Mouse (Mus musculus): Measurements from ENCODE around the gene Vill. TPM values are rescaled to one million over a fixed set of nuclear protein-coding genes. Genes with fewer than 3 reads are reported as not detected.

Gene Vill
- polyA plus RNA-seq, 1 experiment from 2014 or later = 9.3 TPM

GRCm38 (mm10) chr9:119027337-119027736 is 25.2 kb upstream of the Vill start:
- WGBS (ENCODE audit: insufficient replicate concordance) = 78% methylated on average over 7 of the region's 7 CpGs
- Histone ChIP-seq H3K9ac (replicated peaks) (no peak overlapping the region), H3K4me1 (ENCODE audit: insufficient read depth) (no peaks in the 10 kb centered on the region), H3K27ac (ENCODE audit: low read depth) (no peak overlapping the region), H3K4me2 (ENCODE audit: low read depth, low read length) (no peak overlapping the region), H3K4me3 (ENCODE audit: low read depth, low read length) (no peak overlapping the region), H3K27me3 (ENCODE audit: insufficient read depth, low read length) (no peaks in the 10 kb centered on the region), H3K9me3 (ENCODE audit: low read length) (no peaks in the 10 kb centered on the region), H3K36me3 (replicated peaks; ENCODE audit: insufficient read depth, low read length) (peaks cover 14% of the 10 kb centered on the region; the same call in 1 of the 2 replicates)
- DNase-seq (no peak), ATAC-seq (no peak)
- TF ChIP-seq CTCF (IDR thresholded peaks at IDR 0.05; ENCODE audit: low read depth) (no peak), EP300 (IDR thresholded peaks at IDR 0.05; ENCODE audit: low read depth) (no peak)

GRCm38 (mm10) chr9:119028226-119029195 is 24.1 kb upstream of the Vill start:
- DNase-seq = no peak
- H3K4me3 ChIP-seq (ENCODE audit: low read depth, low read length) = no peak overlapping the region

GRCm38 (mm10) chr9:119029568-119029967 is 23.0 kb upstream of the Vill start:
- H3K4me1 ChIP-seq (ENCODE audit: insufficient read depth) = no peaks in the 10 kb centered on the region
- H3K9me3 ChIP-seq (ENCODE audit: low read length) = no peaks in the 10 kb centered on the region
- H3K4me2 ChIP-seq (ENCODE audit: low read depth, low read length) = no peak overlapping the region
- WGBS (ENCODE audit: insufficient replicate concordance) = 55% methylated on average over 7 of the region's 7 CpGs
- peak; percentile 71 for DNase-seq
- H3K27ac ChIP-seq (ENCODE audit: low read depth) = no peak overlapping the region
- H3K36me3 ChIP-seq (replicated peaks; ENCODE audit: insufficient read depth, low read length) = peaks cover 22% of the 10 kb centered on the region
- no peak for TF ChIP-seq EP300 (IDR thresholded peaks at IDR 0.05; ENCODE audit: low read depth)
- peak; percentile 85 for TF ChIP-seq CTCF (IDR thresholded peaks at IDR 0.05; ENCODE audit: low read depth)
- no peak overlapping the region for H3K4me3 ChIP-seq (ENCODE audit: low read depth, low read length)
- H3K9ac ChIP-seq (replicated peaks) = no peak overlapping the region
- ATAC-seq = 0 out of 2 replicates have a peak, but pooled peaks have one; percentile 44
- no peaks in the 10 kb centered on the region for H3K27me3 ChIP-seq (ENCODE audit: insufficient read depth, low read length)

More at GRCm38 (mm10) chr9:119028226-119029195, 24.1 kb upstream of the Vill start:
- Histone ChIP-seq H3K27me3 (ENCODE audit: insufficient read depth, low read length) (no peaks in the 10 kb centered on the region), H3K36me3 (replicated peaks; ENCODE audit: insufficient read depth, low read length) (peaks cover 20% of the 10 kb centered on the region), H3K9ac (replicated peaks) (no peak overlapping the region), H3K9me3 (ENCODE audit: low read length) (no peaks in the 10 kb centered on the region), H3K4me2 (ENCODE audit: low read depth, low read length) (no peak overlapping the region), H3K27ac (ENCODE audit: low read depth) (no peak overlapping the region), H3K4me1 (ENCODE audit: insufficient read depth) (no peaks in the 10 kb centered on the region)
- TF ChIP-seq EP300 (IDR thresholded peaks at IDR 0.05; ENCODE audit: low read depth) (no peak), CTCF (IDR thresholded peaks at IDR 0.05; ENCODE audit: low read depth) (no peak)
- 79% methylated on average over 27 of the region's 27 CpGs for WGBS (ENCODE audit: insufficient replicate concordance)
- no peak for ATAC-seq

DNA sequence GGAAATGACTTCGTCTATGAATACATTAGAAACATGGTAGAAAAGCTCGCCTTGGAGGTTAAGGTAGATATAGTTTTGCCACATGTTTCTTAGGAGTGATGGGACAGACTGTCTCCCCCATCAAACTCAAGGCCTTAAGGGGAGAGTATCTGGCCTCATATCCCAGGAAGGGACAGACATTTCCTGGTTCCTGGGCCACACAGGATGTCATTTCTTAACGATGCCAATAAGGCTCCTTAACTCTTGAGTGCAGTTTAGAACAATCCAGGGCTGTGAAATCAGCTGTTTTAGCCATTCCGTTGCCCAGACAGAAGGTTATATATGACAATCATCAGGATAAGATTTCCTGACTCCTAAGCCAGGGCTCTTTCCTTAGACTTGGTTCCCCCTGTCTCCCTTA is 21.5 kb upstream of the Vill start:
- H3K9ac ChIP-seq (replicated peaks) = no peak overlapping the region
- WGBS (ENCODE audit: insufficient replicate concordance) = 78% methylated on average over 4 of the region's 4 CpGs
- ATAC-seq (no peak), DNase-seq (no peak)
- no peak overlapping the region for H3K4me3 ChIP-seq (ENCODE audit: low read depth, low read length)
- H3K9me3 ChIP-seq (ENCODE audit: low read length) = no peaks in the 10 kb centered on the region
- H3K4me1 ChIP-seq (ENCODE audit: insufficient read depth) = no peaks in the 10 kb centered on the region
- peaks cover 22% of the 10 kb centered on the region for H3K36me3 ChIP-seq (replicated peaks; ENCODE audit: insufficient read depth, low read length)
- TF ChIP-seq EP300 (IDR thresholded peaks at IDR 0.05; ENCODE audit: low read depth) = no peak
- TF ChIP-seq CTCF (IDR thresholded peaks at IDR 0.05; ENCODE audit: low read depth) = no peak
- H3K4me2 ChIP-seq (ENCODE audit: low read depth, low read length) = no peak overlapping the region
- H3K27me3 ChIP-seq (ENCODE audit: insufficient read depth, low read length) = no peaks in the 10 kb centered on the region
- no peak overlapping the region for H3K27ac ChIP-seq (ENCODE audit: low read depth)

DNA sequence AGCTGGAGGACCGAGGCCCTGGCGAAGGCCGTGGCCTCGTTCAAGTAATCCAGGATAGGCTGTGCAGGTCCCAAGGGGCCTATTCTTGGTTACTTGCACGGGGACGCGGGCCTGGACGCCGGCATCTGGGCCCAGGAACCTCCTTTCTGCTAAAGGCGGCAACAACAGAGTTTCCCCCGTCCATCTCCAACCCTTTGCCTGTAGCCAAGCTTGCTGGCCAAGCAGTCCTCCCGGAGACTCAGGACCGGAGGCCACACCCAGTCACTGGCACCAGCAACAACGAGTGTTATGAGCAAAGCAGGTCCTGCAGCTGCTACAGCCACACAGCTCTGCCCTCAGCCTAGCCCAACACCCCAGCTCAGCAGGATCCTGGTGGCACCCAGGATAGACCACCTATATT is 20.8 kb upstream of the Vill start:
- Histone ChIP-seq H3K27ac (ENCODE audit: low read depth) (no peak overlapping the region), H3K4me1 (ENCODE audit: insufficient read depth) (no peaks in the 10 kb centered on the region), H3K27me3 (ENCODE audit: insufficient read depth, low read length) (no peaks in the 10 kb centered on the region), H3K36me3 (replicated peaks; ENCODE audit: insufficient read depth, low read length) (peaks cover 22% of the 10 kb centered on the region), H3K4me3 (ENCODE audit: low read depth, low read length) (no peak overlapping the region), H3K9me3 (ENCODE audit: low read length) (no peaks in the 10 kb centered on the region), H3K4me2 (ENCODE audit: low read depth, low read length) (no peak overlapping the region), H3K9ac (replicated peaks) (no peak overlapping the region)
- ATAC-seq (no peak), DNase-seq (no peak)
- TF ChIP-seq EP300 (IDR thresholded peaks at IDR 0.05; ENCODE audit: low read depth) = no peak
- TF ChIP-seq CTCF (IDR thresholded peaks at IDR 0.05; ENCODE audit: low read depth) = no peak
- 85% methylated on average over 14 of the region's 14 CpGs for WGBS (ENCODE audit: insufficient replicate concordance)

GRCm38 (mm10) chr9:119032538-119032937 is 20.0 kb upstream of the Vill start:
- 81% methylated on average over 9 of the region's 9 CpGs for WGBS (ENCODE audit: insufficient replicate concordance)
- no peak for ATAC-seq
- Histone ChIP-seq H3K36me3 (replicated peaks; ENCODE audit: insufficient read depth, low read length) (peaks cover 26% of the 10 kb centered on the region), H3K4me2 (ENCODE audit: low read depth, low read length) (no peak overlapping the region), H3K27me3 (ENCODE audit: insufficient read depth, low read length) (no peaks in the 10 kb centered on the region), H3K9me3 (ENCODE audit: low read length) (no peaks in the 10 kb centered on the region), H3K9ac (replicated peaks) (no peak overlapping the region), H3K4me1 (ENCODE audit: insufficient read depth) (no peaks in the 10 kb centered on the region), H3K27ac (ENCODE audit: low read depth) (no peak overlapping the region), H3K4me3 (ENCODE audit: low read depth, low read length) (no peak overlapping the region)
- TF ChIP-seq EP300 (IDR thresholded peaks at IDR 0.05; ENCODE audit: low read depth) (no peak), CTCF (IDR thresholded peaks at IDR 0.05; ENCODE audit: low read depth) (no peak)
- DNase-seq = no peak
